Comparison of ENCODE assay signal across 9 mouse cellular contexts in the genomic region with DNA sequence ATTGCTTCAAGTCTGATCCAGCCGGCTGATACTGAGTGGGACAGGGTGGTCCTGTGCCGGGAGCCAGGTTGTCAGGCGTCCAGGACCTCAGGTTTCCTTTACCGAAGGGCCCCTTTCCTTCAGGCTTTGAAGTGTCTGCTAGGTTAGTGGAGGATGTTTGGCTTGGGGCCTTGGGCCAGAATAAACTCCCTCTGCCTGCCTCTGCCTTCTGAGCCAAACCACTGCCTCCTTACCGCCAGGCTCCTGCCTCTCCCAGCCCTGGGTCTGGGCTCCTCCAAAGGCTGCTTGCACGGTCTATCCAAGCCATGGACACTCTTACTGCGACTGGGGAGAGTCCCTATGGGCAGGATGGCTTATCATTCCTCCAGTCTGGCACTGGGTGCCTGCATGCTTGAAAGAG.
DNase-seq lines count a peak whose midpoint lies in the region; ATAC-seq and TF ChIP-seq lines count a peak whose summit lies in the region.
"Had no signal": no experiment of that assay in that cellular context is flagged by ENCODE, and none has a peak within 500 bp of the region (broad histone marks: within the 10 kb centered on the region; RNA-seq: fewer than 3 reads in every experiment).

No protein-coding gene starts in this region.

- TF ChIP-seq CTCF in hindbrain, postnatal 0 days (IDR thresholded peaks at IDR 0.05; ENCODE audit: low read depth) = no peak

- no peaks in the 10 kb centered on the region for H3K36me3 ChIP-seq in hindbrain, postnatal 0 days (ENCODE audit: insufficient read depth, low read length)
- H3K36me3 ChIP-seq in neural tube, embryonic 15.5 days = no peaks in the 10 kb centered on the region

- 4% methylated on average over 7 of the region's 7 CpGs for WGBS in hindbrain, postnatal 0 days
- 12% methylated on average over 7 of the region's 7 CpGs for WGBS in neural tube, embryonic 15.5 days

- DNase-seq in kidney, postnatal 4 days = peak; percentile 25 to 44
- no peak for DNase-seq in kidney, adult 8-10 months
- peak; percentile 51 for DNase-seq in gastrocnemius, postnatal 25 days
- DNase-seq in hindbrain, postnatal 0 days (ENCODE audit: low spot score) = no peak
- no peak for DNase-seq in left cerebral cortex, postnatal 36 days (ENCODE audit: low spot score in 2 of 2)
- no peak for DNase-seq in layer of hippocampus, postnatal 14 days (ENCODE audit: low spot score in 2 of 2)
- no peak for DNase-seq in embryo, embryonic 10.5 days (ENCODE audit: low spot score)

- no peak for ATAC-seq in hindbrain, postnatal 0 days
- ATAC-seq in neural tube, embryonic 15.5 days (ENCODE audit: low FRiP score) = no peak; the same call in 1 of the 2 replicates

- H3K4me2 ChIP-seq in hindbrain, postnatal 0 days (ENCODE audit: low read depth, low read length) = peak overlapping the region; percentile 61
- H3K4me2 ChIP-seq in neural tube, embryonic 15.5 days = peak overlapping the region; percentile 83

- H3K4me3 ChIP-seq in hindbrain, postnatal 0 days (ENCODE audit: low read length) = 0 out of 2 replicates have a peak overlapping the region, but pooled peaks have one; percentile 32
- no peak overlapping the region for H3K4me3 ChIP-seq in neural tube, embryonic 15.5 days (replicated peaks)

- H3K9me3 ChIP-seq in hindbrain, postnatal 0 days (ENCODE audit: low read length) = no peaks in the 10 kb centered on the region
- no peaks in the 10 kb centered on the region for H3K9me3 ChIP-seq in neural tube, embryonic 15.5 days (replicated peaks)

- intact Hi-C loops in left cerebral cortex, postnatal 36 days (cut with DNase I) = no loop called here

- 0 out of 2 replicates have a peak overlapping the region, but pooled peaks have one; percentile 3 for H3K27ac ChIP-seq in hindbrain, postnatal 0 days
- H3K27ac ChIP-seq in neural tube, embryonic 15.5 days (replicated peaks) = peak overlapping the region; percentile 61; the same call in 1 of the 2 replicates
- H3K27ac ChIP-seq: liver, embryonic 14.5 days had no signal

- no peaks in the 10 kb centered on the region; the same call in 1 of the 2 replicates for H3K27me3 ChIP-seq in hindbrain, postnatal 0 days (ENCODE audit: insufficient read depth, low read length)
- peaks cover 15% of the 10 kb centered on the region; the same call in 1 of the 2 replicates for H3K27me3 ChIP-seq in neural tube, embryonic 15.5 days (replicated peaks)

- H3K9ac ChIP-seq in hindbrain, postnatal 0 days (replicated peaks; ENCODE audit: low read length) = 0 out of 2 replicates have a peak overlapping the region, but pooled peaks have one; percentile 19
- H3K9ac ChIP-seq in neural tube, embryonic 15.5 days (replicated peaks) = no peak overlapping the region
- H3K9ac ChIP-seq: liver, embryonic 14.5 days had no signal

- H3K4me1 ChIP-seq in hindbrain, postnatal 0 days (ENCODE audit: insufficient read depth, low read length) = peaks cover 7% of the 10 kb centered on the region; the same call in 1 of the 2 replicates
- peaks cover 22% of the 10 kb centered on the region for H3K4me1 ChIP-seq in neural tube, embryonic 15.5 days

Comparison
In these comparisons a context has a peak if more than half of its experiments do, and no peak if none do; other contexts are left out.
1. DNase-seq: peak in kidney, postnatal 4 days (2 of 2) and gastrocnemius, postnatal 25 days (single experiment); none in kidney, adult 8-10 months (0 of 2), hindbrain, postnatal 0 days (single experiment), left cerebral cortex, postnatal 36 days (0 of 2), layer of hippocampus, postnatal 14 days (0 of 2) and embryo, embryonic 10.5 days (single experiment).